Mouse (Mus musculus): Measurements from ENCODE around the gene Olfr926.
"Not testable (repeated sequence)": the region's sequence is repeated elsewhere in the genome, so short reads cannot be mapped to it uniquely, and the experiment has no call there.

Gene Olfr926

GRCm38 (mm10) chr9:38876826-38877225, at the start of gene Olfr926:
Gene Olfr926, plus strand, starts transcription at chr9:38877126.
- no peak for DNase-seq

GRCm38 (mm10) chr9:38833027-38833426, 43.9 kb upstream of the Olfr926 start:
- no peak for DNase-seq

- no peak for DNase-seq
Observed at GRCm38 (mm10) chr9:38844149-38844548, 32.8 kb upstream of the Olfr926 start, which contains the start of gene Olfr924. Gene Olfr924, plus strand, starts transcription at chr9:38844449.

GRCm38 (mm10) chr9:38854760-38855159, 22.2 kb upstream of the Olfr926 start, which contains the start of gene Olfr26:
Gene Olfr26, plus strand, starts transcription at chr9:38855060.
- DNase-seq: no peak

- DNase-seq: not testable (repeated sequence)
Observed at GRCm38 (mm10) chr9:38874880-38875279, 2.0 kb upstream of the Olfr926 start.
